Mouse (Mus musculus) embryonic facial prominence, embryonic 11.5 days (tissue): ENCODE measurements around the gene Cpn2. TPM values are rescaled to one million over a fixed set of nuclear protein-coding genes. Genes with fewer than 3 reads are reported as not detected.

ENCODE experiments used
- ATAC-seq: fragments of 200-750 bp; cut with Nextera tagmentation; replicated peaks from 2 replicates; pipeline ENCODE4 v1.8.0; 2017; ENCODE audit warnings: low read depth; ENCODE audit not compliant: insufficient number of reproducible peaks, low FRiP score, low TSS enrichment
- DNase-seq: peaks from one replicate; pipeline ENCODE4 v3.0.0-alpha.2; 2015; ENCODE audit warnings: low spot score
- H3K27ac ChIP-seq: fragments of 300-500 bp; sonication (generic); replicated peaks from 2 replicates; pipeline ENCODE4 v1.5.1; 2014; ENCODE audit warnings: mild to moderate bottlenecking, low read depth, low read length, control low read depth
- H3K27me3 ChIP-seq: fragments of 300-500 bp; sonication (generic); 2 replicates; pipeline ENCODE4 v1.6.1; 2014; ENCODE audit warnings: mild to moderate bottlenecking, low read length, moderate library complexity, mixed read lengths; ENCODE audit not compliant: control insufficient read depth, insufficient read depth
- H3K36me3 ChIP-seq: fragments of 300-500 bp; sonication (generic); replicated peaks from 2 replicates; pipeline ENCODE4 v1.6.1; 2014; ENCODE audit warnings: low read depth, mild to moderate bottlenecking, low read length, moderate library complexity, mixed read lengths; ENCODE audit not compliant: control insufficient read depth, insufficient read depth
- H3K4me1 ChIP-seq: fragments of 300-500 bp; sonication (generic); 2 replicates; pipeline ENCODE4 v1.6.1; 2014; ENCODE audit warnings: low read length, mixed read lengths; ENCODE audit not compliant: control insufficient read depth, insufficient read depth
- H3K4me2 ChIP-seq: fragments of 300-500 bp; sonication (generic); 2 replicates; pipeline ENCODE4 v1.6.1; 2014; ENCODE audit warnings: low read depth, mild to moderate bottlenecking, control low read depth, low read length, moderate library complexity
- H3K4me3 ChIP-seq: fragments of 300-500 bp; sonication (generic); 2 replicates; pipeline ENCODE4 v1.5.1; 2014; ENCODE audit warnings: low read depth, low read length, control low read depth
- H3K9ac ChIP-seq: fragments of 300-500 bp; sonication (generic); replicated peaks from 2 replicates; pipeline ENCODE4 v1.6.1; 2014; ENCODE audit warnings: mild to moderate bottlenecking, control low read depth, low read length
- H3K9me3 ChIP-seq: fragments of 300-500 bp; sonication (generic); replicated peaks from 2 replicates; pipeline ENCODE4 v1.6.1; 2016; ENCODE audit warnings: mild to moderate bottlenecking, low read length, inconsistent platforms, mixed read lengths; ENCODE audit not compliant: control insufficient read depth
- WGBS: fragments of 180-500 bp; shearing (Covaris S2); extraction: QIAGEN DNeasy Blood & Tissue Kit; methylation state at CpG from one replicate; pipeline ENCODE4 v1.1.7; 2014; 5-methylcytosine and 5-hydroxymethylcytosine counted together
- polyA plus RNA-seq: library from polyadenylated mRNA; unstranded; fragments of >200 nt; fragmentation: Nextera tagmentation; extraction: Ambion mirVana; gene quantifications from 2 replicates; pipeline ENCODE4 v1.2.1, GENCODE M21; 2014

Cpn2 gene
- polyA plus RNA-seq, 1 experiment from 2014 or later: not detected

DNA sequence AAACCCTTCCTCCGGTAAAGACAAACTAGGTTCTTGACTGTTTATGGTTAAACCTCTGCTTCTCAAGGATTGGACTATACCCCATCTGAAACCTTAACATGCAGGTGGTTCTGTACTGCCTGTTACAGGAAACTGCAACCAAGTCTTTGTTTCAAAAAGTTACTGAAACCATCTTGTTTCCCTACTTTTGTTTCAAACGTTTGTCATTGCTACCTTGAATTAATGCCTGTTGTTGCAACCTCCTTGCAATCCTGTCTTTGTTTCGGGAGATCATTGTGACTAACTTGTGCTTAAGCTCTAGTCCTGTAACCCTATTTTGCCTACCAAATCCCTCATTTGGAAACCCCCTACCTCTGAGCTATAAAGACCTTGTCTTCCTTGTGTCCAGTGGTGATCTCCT is 55.3 kb downstream of the Cpn2 start:
- no peak for DNase-seq
- no peaks in the 10 kb centered on the region for H3K27me3 ChIP-seq
- 68% methylated on average over 3 of the region's 3 CpGs for WGBS

DNA sequence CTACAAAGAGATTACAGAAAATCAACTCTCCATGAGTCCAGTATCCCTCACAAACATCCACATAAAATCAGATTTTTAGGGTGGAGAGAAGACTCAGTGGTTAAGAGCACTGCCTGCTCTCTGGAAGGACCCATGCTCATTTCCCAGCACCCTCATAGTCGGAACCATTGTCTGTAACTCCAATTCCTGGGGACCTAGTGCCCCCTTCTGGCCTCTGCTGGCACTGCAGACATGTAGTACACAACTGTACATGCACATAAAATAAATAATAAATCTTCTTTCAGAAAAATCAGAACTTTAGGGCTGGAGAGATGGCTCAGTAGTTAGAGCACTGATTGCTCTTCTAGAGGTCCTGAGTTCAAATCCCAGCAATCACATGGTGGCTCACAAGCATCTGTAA is 58.0 kb downstream of the Cpn2 start:
- ATAC-seq (no peak), DNase-seq (no peak)
- H3K9me3 ChIP-seq: no peaks in the 10 kb centered on the region
- H3K9ac ChIP-seq: no peak overlapping the region
- no peak overlapping the region for H3K4me3 ChIP-seq
- 88% methylated on average over 1 of the region's 1 CpGs for WGBS
- H3K4me1 ChIP-seq: no peaks in the 10 kb centered on the region; the same call in 1 of the 2 replicates
- H3K36me3 ChIP-seq: no peaks in the 10 kb centered on the region
- H3K27me3 ChIP-seq: no peaks in the 10 kb centered on the region
- no peak overlapping the region for H3K4me2 ChIP-seq
- H3K27ac ChIP-seq: no peak overlapping the region

More for the DNA sequence above, 55.3 kb downstream of the Cpn2 start:
- H3K4me1 ChIP-seq: no peaks in the 10 kb centered on the region
- H3K36me3 ChIP-seq: no peaks in the 10 kb centered on the region
- H3K27ac ChIP-seq: no peak overlapping the region
- H3K9me3 ChIP-seq: no peaks in the 10 kb centered on the region
- H3K4me2 ChIP-seq: no peak overlapping the region
- H3K4me3 ChIP-seq: no peak overlapping the region
- no peak for ATAC-seq
- H3K9ac ChIP-seq: no peak overlapping the region

DNA sequence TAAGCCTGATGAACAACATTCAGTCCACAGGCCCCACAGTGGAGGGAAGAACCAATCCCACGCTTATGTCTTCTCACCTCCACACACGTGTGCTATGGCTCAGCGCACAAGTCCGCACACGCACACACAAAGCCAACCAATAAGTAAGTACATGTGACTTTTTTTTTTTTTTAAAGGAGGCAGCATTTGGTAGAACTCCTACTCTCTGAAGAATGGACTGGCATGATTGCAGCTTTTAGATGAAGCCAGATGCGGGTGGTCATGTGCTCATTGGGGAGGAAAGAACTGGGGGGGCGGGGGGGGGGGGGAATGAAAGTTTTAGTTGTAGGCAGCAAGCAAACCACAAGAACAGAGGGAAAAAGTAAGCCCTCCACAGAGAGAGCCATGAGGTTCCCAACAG is 59.3 kb downstream of the Cpn2 start:
- Histone ChIP-seq H3K9ac (no peak overlapping the region), H3K4me1 (no peaks in the 10 kb centered on the region; the same call in 1 of the 2 replicates), H3K27me3 (no peaks in the 10 kb centered on the region), H3K4me2 (no peak overlapping the region), H3K4me3 (no peak overlapping the region), H3K36me3 (no peaks in the 10 kb centered on the region), H3K27ac (no peak overlapping the region), H3K9me3 (no peaks in the 10 kb centered on the region)
- no peak for DNase-seq
- ATAC-seq: no peak
- WGBS: 85% methylated on average over 7 of the region's 7 CpGs

DNA sequence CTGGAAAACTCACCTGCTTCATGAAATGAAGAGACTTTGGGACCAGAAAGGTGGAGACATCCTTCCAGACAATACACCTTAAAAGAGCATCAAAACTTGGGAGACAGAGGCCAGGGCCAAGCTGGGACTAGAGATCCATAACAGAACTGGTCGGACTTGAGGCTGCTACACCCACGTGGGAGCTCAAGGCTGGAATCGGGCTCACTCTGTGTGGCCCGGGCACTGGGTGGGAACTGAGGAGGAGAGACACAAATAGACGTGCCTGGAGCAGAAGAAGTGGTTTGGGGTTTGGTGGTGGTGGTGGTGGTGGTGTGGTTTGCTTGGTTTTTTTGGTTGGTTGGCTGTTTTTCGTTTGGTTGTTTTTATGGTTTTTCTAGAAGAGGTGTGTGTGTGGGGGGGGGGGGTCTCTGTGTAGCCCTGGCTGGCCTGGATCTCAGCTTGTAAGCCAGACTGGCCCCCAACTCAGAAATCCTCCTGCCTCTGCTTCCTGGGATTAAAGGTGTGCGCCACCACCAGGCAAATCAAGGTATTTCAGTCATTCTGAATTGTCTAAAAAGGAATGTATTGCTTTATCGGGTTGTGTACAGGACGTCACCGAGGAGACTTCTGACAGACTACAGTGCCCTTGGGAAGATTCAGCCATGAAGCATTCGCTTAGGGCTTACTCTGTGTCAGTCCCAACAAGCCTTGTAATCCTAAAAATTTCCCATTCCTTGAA is 60.0 kb downstream of the Cpn2 start:
- Histone ChIP-seq H3K4me2 (no peak overlapping the region), H3K4me1 (no peaks in the 10 kb centered on the region; the same call in 1 of the 2 replicates), H3K27ac (no peak overlapping the region), H3K36me3 (no peaks in the 10 kb centered on the region), H3K27me3 (no peaks in the 10 kb centered on the region), H3K9me3 (no peaks in the 10 kb centered on the region; the same call in 1 of the 2 replicates), H3K4me3 (no peak overlapping the region), H3K9ac (no peak overlapping the region)
- ATAC-seq (no peak), DNase-seq (no peak)
- 87% methylated on average over 11 of the region's 11 CpGs for WGBS

Other genes starting within 250 kb of the Cpn2 start
- 65.0 and 68.1 TPM in 2 replicates for gene Hes1, start 203.1 kb downstream of the Cpn2 start, polyA plus RNA-seq
- 0.72 and 1.3 TPM in 2 replicates for gene Lrrc15, start 15.8 kb upstream of the Cpn2 start, polyA plus RNA-seq
- 2.0 and 2.5 TPM in 2 replicates for gene Gp5, start 43.3 kb upstream of the Cpn2 start, polyA plus RNA-seq
- gene Atp13a3, start 138.5 kb upstream of the Cpn2 start, polyA plus RNA-seq: 10.9 and 13.3 TPM in 2 replicates